Mouse (Mus musculus) heart, postnatal 0 days (tissue): Measurements from ENCODE around the gene Dmkn. TPM values are rescaled to one million over a fixed set of nuclear protein-coding genes. Genes with fewer than 3 reads are reported as not detected.
"Not testable (repeated sequence)": the region's sequence is repeated elsewhere in the genome, so short reads cannot be mapped to it uniquely, and the experiment has no call there.

Source experiments
- ATAC-seq: fragments of 200-750 bp; cut with Nextera tagmentation; 2 replicates; pipeline ENCODE4 v1.8.0; 2017; ENCODE audit warnings: low read depth, moderate number of reproducible peaks, moderate library complexity; ENCODE audit not compliant: insufficient read depth
- DNase-seq: peaks from one replicate; pipeline ENCODE4 v3.0.0-alpha.2; 2016; ENCODE audit warnings: low spot score
- H3K27ac ChIP-seq: fragments of 300-500 bp; sonication (generic); 2 replicates; pipeline ENCODE4 v1.5.1; 2014; ENCODE audit warnings: low read depth, mild to moderate bottlenecking
- H3K27me3 ChIP-seq: fragments of 300-500 bp; sonication (generic); 2 replicates; pipeline ENCODE4 v1.6.1; 2014; ENCODE audit warnings: low read length, mixed read lengths; ENCODE audit not compliant: control insufficient read depth, insufficient read depth
- H3K36me3 ChIP-seq: fragments of 300-500 bp; sonication (generic); replicated peaks from 2 replicates; pipeline ENCODE4 v1.6.1; 2014; ENCODE audit warnings: low read length, mixed read lengths; ENCODE audit not compliant: control insufficient read depth, insufficient read depth
- H3K4me1 ChIP-seq: fragments of 300-500 bp; sonication (generic); 2 replicates; pipeline ENCODE4 v1.6.1; 2014; ENCODE audit warnings: antibody characterized with exemption; ENCODE audit not compliant: control insufficient read depth, insufficient read depth
- H3K4me2 ChIP-seq: fragments of 300-500 bp; sonication (generic); 2 replicates; pipeline ENCODE4 v1.6.1; 2014; ENCODE audit warnings: low read depth, mild to moderate bottlenecking, low read length, moderate library complexity
- H3K4me3 ChIP-seq: fragments of 300-500 bp; sonication (generic); 2 replicates; pipeline ENCODE4 v1.5.1; 2014; ENCODE audit warnings: low read depth, low read length
- H3K9ac ChIP-seq: fragments of 300-500 bp; sonication (generic); replicated peaks from 2 replicates; pipeline ENCODE4 v1.6.1; 2014; ENCODE audit warnings: low read depth, low read length, mixed read lengths
- H3K9me3 ChIP-seq: fragments of 300-500 bp; sonication (generic); replicated peaks from 2 replicates; pipeline ENCODE4 v1.6.1; 2016; ENCODE audit warnings: low read length; ENCODE audit not compliant: control insufficient read depth
- CTCF ChIP-seq: IDR thresholded peaks from 2 replicates; pipeline ENCODE4 v1.5.1; 2016; ENCODE audit warnings: antibody characterized with exemption, control low read depth, low read depth
- EP300 ChIP-seq: IDR thresholded peaks from 2 replicates; pipeline ENCODE4 v1.6.1; 2016; ENCODE audit warnings: antibody characterized with exemption, low read depth
- WGBS: fragments of 180-500 bp; shearing (Covaris S2); extraction: QIAGEN DNeasy Blood & Tissue Kit; methylation state at CpG from one replicate; pipeline ENCODE4 v1.1.7; 2014; 5-methylcytosine and 5-hydroxymethylcytosine counted together
- polyA plus RNA-seq: library from polyadenylated mRNA; unstranded; fragments of >200 nt; fragmentation: Nextera tagmentation; extraction: Ambion mirVana; gene quantifications from 2 replicates; pipeline ENCODE4 v1.2.1, GENCODE M21; 2015
- total RNA-seq: library from RNA; depleted of rRNA; stranded (reverse); fragments of >200 nt; gene quantifications from 2 replicates; pipeline ENCODE4 v1.2.3, GENCODE M21; 2014; ENCODE audit warnings: low replicate concordance

Dmkn gene
- total and polyA plus RNA-seq, 2 experiments from 2014 or later: 8.1 to 10.4 TPM

GRCm38 (mm10) chr7:30820854-30821445 is 57.4 kb downstream of the Dmkn start:
- Histone ChIP-seq H3K9me3 (no peaks in the 10 kb centered on the region), H3K27me3 (no peaks in the 10 kb centered on the region), H3K4me3 (no peak overlapping the region), H3K36me3 (no peaks in the 10 kb centered on the region), H3K4me2 (no peak overlapping the region), H3K27ac (no peak overlapping the region), H3K4me1 (no peaks in the 10 kb centered on the region), H3K9ac (no peak overlapping the region)
- DNase-seq (no peak), ATAC-seq (no peak)
- TF ChIP-seq CTCF: no peak
- TF ChIP-seq EP300: no peak
- 55% methylated on average over 7 of the region's 7 CpGs for WGBS

GRCm38 (mm10) chr7:30821532-30821931 is 58.0 kb downstream of the Dmkn start:
- ATAC-seq (no peak), DNase-seq (no peak)
- Histone ChIP-seq H3K4me1 (no peaks in the 10 kb centered on the region), H3K4me2 (no peak overlapping the region), H3K9ac (no peak overlapping the region), H3K9me3 (no peaks in the 10 kb centered on the region), H3K36me3 (no peaks in the 10 kb centered on the region), H3K27ac (no peak overlapping the region), H3K4me3 (no peak overlapping the region), H3K27me3 (no peaks in the 10 kb centered on the region)
- 58% methylated on average over 5 of the region's 5 CpGs for WGBS
- TF ChIP-seq EP300: no peak
- TF ChIP-seq CTCF: no peak

GRCm38 (mm10) chr7:30823675-30824074 is 60.1 kb downstream of the Dmkn start, which contains the start of gene Ffar2:
Gene Ffar2, minus strand, starts transcription at chr7:30823775.
- H3K27ac ChIP-seq: no peak within 1 kb of the TSS
- WGBS: 83% methylated on average over 18 of the region's 18 CpGs
- no peaks in the 10 kb centered on the region for H3K27me3 ChIP-seq
- no peak within 1 kb of the TSS for H3K4me2 ChIP-seq
- H3K36me3 ChIP-seq: no peaks in the 10 kb centered on the region
- H3K4me1 ChIP-seq: no peaks in the 10 kb centered on the region
- no peak for ATAC-seq
- H3K9me3 ChIP-seq: no peaks in the 10 kb centered on the region
- H3K4me3 ChIP-seq: no peak within 1 kb of the TSS
- H3K9ac ChIP-seq: no peak within 1 kb of the TSS
- TF ChIP-seq EP300 (no peak), CTCF (no peak)
- no peak for DNase-seq

- Histone ChIP-seq H3K4me3 (no peak overlapping the region), H3K9ac (no peak overlapping the region), H3K27me3 (no peaks in the 10 kb centered on the region), H3K27ac (no peak overlapping the region), H3K4me1 (no peaks in the 10 kb centered on the region), H3K36me3 (no peaks in the 10 kb centered on the region), H3K4me2 (no peak overlapping the region), H3K9me3 (no peaks in the 10 kb centered on the region)
- DNase-seq: no peak
- no peak for ATAC-seq
- TF ChIP-seq EP300 (no peak), CTCF (no peak)
- 87% methylated on average over 3 of the region's 3 CpGs for WGBS
Observed at GRCm38 (mm10) chr7:30824306-30824705, 60.8 kb downstream of the Dmkn start.

- Histone ChIP-seq H3K9me3 (no peaks in the 10 kb centered on the region), H3K4me3 (no peak overlapping the region), H3K27ac (no peak overlapping the region), H3K4me2 (no peak overlapping the region), H3K27me3 (no peaks in the 10 kb centered on the region), H3K9ac (no peak overlapping the region), H3K4me1 (no peaks in the 10 kb centered on the region), H3K36me3 (no peaks in the 10 kb centered on the region)
- no peak for ATAC-seq
- no peak for DNase-seq
- 90% methylated on average over 10 of the region's 10 CpGs for WGBS
- TF ChIP-seq EP300: no peak
- TF ChIP-seq CTCF: no peak
Observed at GRCm38 (mm10) chr7:30826660-30827059, 63.1 kb downstream of the Dmkn start.

- H3K4me2 ChIP-seq, ATAC-seq, H3K27ac ChIP-seq, DNase-seq, H3K4me3 ChIP-seq, H3K9ac ChIP-seq, H3K4me1 ChIP-seq, H3K9me3 ChIP-seq, H3K36me3 ChIP-seq, H3K27me3 ChIP-seq: not testable (repeated sequence)
Observed at GRCm38 (mm10) chr7:30828871-30829270, 65.3 kb downstream of the Dmkn start.
